In the genomic region with DNA sequence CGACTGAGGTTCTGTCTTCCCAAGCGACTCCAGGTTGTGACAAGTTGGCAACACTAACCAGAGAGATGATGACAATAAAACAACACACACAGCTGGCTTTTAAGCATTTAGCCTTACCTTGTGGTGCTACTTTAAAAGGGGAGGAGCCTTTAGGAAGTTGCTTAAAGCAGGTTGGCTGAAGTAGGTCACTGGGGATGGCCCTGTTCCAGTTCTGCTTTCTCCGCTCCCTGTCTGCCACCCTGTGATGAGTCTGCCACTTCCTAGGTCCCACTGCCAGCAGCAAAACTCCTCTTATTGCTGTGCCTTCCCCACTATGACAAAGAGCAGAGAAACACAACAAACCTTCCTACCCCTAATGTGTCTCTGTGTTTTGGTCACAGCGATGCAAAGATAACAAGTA, we compare ENCODE assay signal across 22 mouse cellular contexts. TPM values are rescaled to one million over a fixed set of nuclear protein-coding genes. Genes with fewer than 3 reads are reported as not detected.
DNase-seq lines count a peak whose midpoint lies in the region; ATAC-seq lines count a peak whose summit lies in the region.
"Had no signal": no experiment of that assay in that cellular context is flagged by ENCODE, and none has a peak within 500 bp of the region (broad histone marks: within the 10 kb centered on the region; RNA-seq: fewer than 3 reads in every experiment).

No protein-coding gene starts in this region.

- peak; percentile 69 for ATAC-seq in megakaryocyte, adult 5-6 weeks (ENCODE audit: poor library complexity, severe bottlenecking)
- ATAC-seq: CD4-positive, CD25-positive, alpha-beta regulatory T cell, adult 4 months; forebrain, embryonic 16.5 days; intestine, postnatal 0 days had no signal

- peak; percentile 24 to 26 for DNase-seq in adrenal gland, postnatal 36 days
- DNase-seq in adrenal gland, postnatal 25 days = no peak
- peak; percentile 51 to 64 for DNase-seq in cerebellum, postnatal 14 days
- DNase-seq in cerebellum, postnatal 4 days (ENCODE audit: low spot score in 2 of 2) = no peak
- DNase-seq in adipocyte (ENCODE audit: low spot score) = peak; percentile 33
- no peak for DNase-seq in kidney, postnatal 4 days
- DNase-seq: gastrocnemius, adult 2 months; gastrocnemius, postnatal 36 days; heart, adult 2 months; heart, postnatal 4 days; kidney, adult 9 months; kidney, postnatal 10 days; layer of hippocampus, adult 9-11 months; liver; lung, postnatal 36 days; midbrain, embryonic 14.5 days; right cerebral cortex, postnatal 25 days; thymus, postnatal 14 days had no signal

RNA-seq across cellular contexts. Expression of gene Syne2, which starts 11.7 kb away (rescaled TPM):
- total RNA-seq in adrenal gland, postnatal 36 days (2021) = 10 to 100 TPM; 40.6 to 46.1 TPM
- total RNA-seq in adrenal gland, postnatal 25 days (2021) = 47.9 and 67.7 TPM in 2 replicates
- total RNA-seq in megakaryocyte, adult 5-6 weeks (2015) = 17.4 and 17.8 TPM in 2 replicates
- total RNA-seq in megakaryocyte, adult 5-6 weeks (2017) = 31.6 and 34.6 TPM in 2 replicates

Comparison
In these comparisons a context has a peak if more than half of its experiments do, and no peak if none do; other contexts are left out.
1. DNase-seq: peak in adrenal gland, postnatal 36 days (2 of 2), cerebellum, postnatal 14 days (2 of 2) and adipocyte (single experiment); none in adrenal gland, postnatal 25 days (single experiment), cerebellum, postnatal 4 days (0 of 2) and kidney, postnatal 4 days (0 of 2).